Mouse (Mus musculus) lung, postnatal 0 days (tissue): ENCODE data around the gene Zfp719.

ENCODE experiments used
- CTCF ChIP-seq: IDR thresholded peaks from 2 replicates; pipeline ENCODE4 v1.5.1; 2016; ENCODE audit warnings: antibody characterized with exemption, mild to moderate bottlenecking
- EP300 ChIP-seq: IDR thresholded peaks from 2 replicates; pipeline ENCODE4 v1.6.1; 2016; ENCODE audit warnings: antibody characterized with exemption, mild to moderate bottlenecking, control low read depth

GRCm38 (mm10) chr7:43608316-43608824, 29.0 kb downstream of the Zfp719 start:
- TF ChIP-seq EP300: no peak
- no peak for TF ChIP-seq CTCF
